Mouse (Mus musculus) adipose tissue, adult 10 weeks (tissue): Measurements from ENCODE around the gene Cacna1h. TPM values are rescaled to one million over a fixed set of nuclear protein-coding genes. Genes with fewer than 3 reads are reported as not detected.

ENCODE experiments used
- polyA plus RNA-seq: library from polyadenylated mRNA; stranded (reverse); fragments of 350-450 nt; fragmentation: Illumina TruSeq; extraction: RNeasy Lipid Tissue Mini Kit (QIAGEN cat#74804); gene quantifications from one replicate; pipeline ENCODE4 v1.2.3, GENCODE M21; 2014; ENCODE audit warnings: low read depth, low replicate concordance

Gene Cacna1h
- 15.1 TPM for polyA plus RNA-seq

GRCm38 (mm10) chr17:25433617-25434606, at the start of gene Cacna1h:
TSS of gene Cacna1h (minus strand) at chr17:25433783.

GRCm38 (mm10) chr17:25454272-25454671, 20.7 kb upstream of the Cacna1h start, which contains the start of gene Tekt4:
TSS of gene Tekt4 (plus strand) at chr17:25454615.

DNA sequence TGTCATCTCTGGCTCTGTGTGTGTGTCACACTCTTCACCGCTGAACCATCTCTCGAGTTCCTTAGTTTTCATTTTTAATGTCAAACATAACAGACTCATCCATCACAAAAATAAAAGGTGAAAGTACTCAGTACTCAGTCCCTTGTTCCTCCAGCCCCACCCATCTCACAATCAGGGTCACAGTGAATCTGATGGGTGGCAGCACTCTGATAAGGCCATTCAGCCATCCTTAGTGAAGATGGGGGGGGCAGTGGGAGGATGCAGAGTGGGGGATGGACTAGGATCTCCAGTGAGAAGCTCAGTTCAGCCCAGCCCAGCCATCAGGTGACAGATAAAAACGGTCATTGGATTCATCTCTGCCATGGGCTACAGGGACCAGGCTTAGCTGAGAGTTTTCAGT, 64.6 kb downstream of the Cacna1h start, which contains the start of gene Tpsg1:
Gene Tpsg1 (plus strand): TSS at position 301 of the 400 bp plus-strand sequence.

DNA sequence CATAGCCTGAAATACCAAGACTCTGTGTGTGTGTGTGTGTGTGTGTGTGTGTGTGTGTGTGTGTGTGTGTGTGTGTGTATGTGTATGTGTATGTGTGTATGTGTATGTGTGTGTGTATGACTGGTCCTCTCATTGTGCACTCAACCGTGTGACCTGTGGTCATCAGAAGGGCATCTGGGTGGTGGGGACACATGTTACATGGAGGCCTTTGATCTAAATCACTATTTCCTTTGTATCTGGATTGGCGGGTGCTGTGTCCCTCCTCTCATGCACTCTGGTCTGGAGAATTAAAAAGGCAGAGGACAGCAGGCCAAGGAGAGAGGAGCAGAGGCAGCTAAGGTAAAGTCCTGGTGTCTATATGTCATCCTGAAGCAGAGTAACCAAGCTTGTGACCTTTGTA, 67.6 kb downstream of the Cacna1h start, which contains the start of gene Tpsb2:
Gene Tpsb2 (plus strand): TSS at position 301 of the 400 bp plus-strand sequence.

GRCm38 (mm10) chr17:25345462-25345861, 88.1 kb downstream of the Cacna1h start, which contains the start of gene Tpsab1:
TSS of gene Tpsab1 (minus strand) at chr17:25345562.

Other genes starting within 250 kb of the Cacna1h start
- 12.7 TPM for gene BC003965, start 249.2 kb downstream of the Cacna1h start, polyA plus RNA-seq
- gene Unkl, start 245.4 kb downstream of the Cacna1h start, polyA plus RNA-seq = 13.4 TPM
- 42.7 TPM for gene Gnptg, start 193.7 kb downstream of the Cacna1h start, polyA plus RNA-seq
- 19.2 TPM for gene Tsr3, start 193.6 kb downstream of the Cacna1h start, polyA plus RNA-seq
- gene Baiap3, start 177.4 kb downstream of the Cacna1h start, polyA plus RNA-seq = 3.1 TPM
- gene Ube2i, start 159.2 kb downstream of the Cacna1h start, polyA plus RNA-seq = 213 TPM
- 0.43 TPM for gene Prss34, start 135.4 kb downstream of the Cacna1h start, polyA plus RNA-seq
- not detected for gene Prss28, start 125.1 kb downstream of the Cacna1h start, polyA plus RNA-seq
- gene Prss29, start 115.1 kb downstream of the Cacna1h start, polyA plus RNA-seq = not detected
- gene Tpsab1, start 88.2 kb downstream of the Cacna1h start, polyA plus RNA-seq = 0.97 TPM
- gene Tpsb2, start 67.5 kb downstream of the Cacna1h start, polyA plus RNA-seq = 9.6 TPM
- not detected for gene Tpsg1, start 64.5 kb downstream of the Cacna1h start, polyA plus RNA-seq
- gene Tekt4, start 20.8 kb upstream of the Cacna1h start, polyA plus RNA-seq = 5.9 TPM
- gene Sstr5, start 63.5 kb upstream of the Cacna1h start, polyA plus RNA-seq = not detected
- 0.60 TPM for gene Sox8, start 136.9 kb upstream of the Cacna1h start, polyA plus RNA-seq
- gene Lmf1, start 145.3 kb upstream of the Cacna1h start, polyA plus RNA-seq = 20.8 TPM